Mouse (Mus musculus) small intestine, adult 2 months (tissue): ENCODE results near the gene Mthfd1l.

ENCODE experiments used
- CTCF ChIP-seq: fragments of 200-500 bp; IDR thresholded peaks from 2 replicates; pipeline ENCODE4 v1.5.1; 2012; ENCODE audit warnings: low read depth, mild to moderate bottlenecking, control low read depth, inconsistent platforms, low read length, moderate library complexity, mixed read lengths; ENCODE audit not compliant: insufficient replicate concordance, insufficient read length; ENCODE audit errors: extremely low read depth
- POLR2A ChIP-seq: fragments of 200-500 bp; IDR thresholded peaks from 2 replicates; pipeline ENCODE4 v1.6.1; 2012; ENCODE audit warnings: low read depth, mild to moderate bottlenecking, control low read depth, inconsistent platforms, low read length, moderate library complexity

GRCm38 (mm10) chr10:4111795-4112139, 138.8 kb downstream of the Mthfd1l start:
- TF ChIP-seq CTCF: no peak
- TF ChIP-seq POLR2A: no peak
